Mouse (Mus musculus): ENCODE results near the gene Defa26.
"Not testable (repeated sequence)": the region's sequence is repeated elsewhere in the genome, so short reads cannot be mapped to it uniquely, and the experiment has no call there.

The Defa26 gene

GRCm38 (mm10) chr8:21617883-21618282, at the start of gene Defa26:
Gene Defa26, plus strand, starts transcription at chr8:21618183.
- DNase-seq, result not testable (repeated sequence)

DNA sequence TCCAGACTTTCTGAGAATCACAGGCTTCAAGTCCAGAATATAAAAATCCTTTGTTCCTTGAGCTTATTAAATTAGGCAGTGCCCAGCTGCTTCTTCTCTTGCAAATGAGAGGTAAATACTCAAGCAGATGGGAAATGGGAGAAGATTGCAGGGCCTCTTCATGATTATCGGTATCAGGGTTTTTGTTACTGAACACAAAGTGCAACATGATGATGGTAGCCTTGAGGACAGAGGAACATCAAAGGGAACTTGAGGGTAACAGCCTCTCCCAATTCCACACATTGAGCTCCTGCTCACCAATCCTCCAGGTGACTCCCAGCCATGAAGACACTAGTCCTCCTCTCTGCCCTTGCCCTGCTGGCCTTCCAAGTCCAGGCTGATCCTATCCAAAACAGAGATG, 35.3 kb upstream of the Defa26 start, which contains the start of gene Defa28:
TSS of gene Defa28 (plus strand) at position 301 of the 400 bp plus-strand sequence.
- not testable (repeated sequence) for DNase-seq

DNA sequence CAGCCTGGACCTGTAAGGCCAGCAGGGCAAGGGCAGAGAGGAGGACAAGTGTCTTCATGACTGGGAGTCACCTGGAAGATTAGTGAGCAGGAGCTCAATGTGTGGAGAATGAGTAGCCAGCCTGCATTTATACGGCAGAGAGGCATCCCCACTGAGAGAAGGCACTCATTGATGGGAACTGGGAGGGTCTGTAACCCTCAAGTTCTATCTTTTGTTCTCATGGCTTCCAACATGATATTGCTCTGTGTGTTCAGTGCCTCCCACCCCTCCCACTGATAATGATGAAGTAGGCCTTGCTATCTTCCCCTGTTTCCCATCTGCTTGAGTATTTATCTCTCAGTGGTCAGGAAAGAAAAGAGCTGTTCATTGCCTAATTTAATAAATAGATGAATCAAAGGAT, 23.6 kb upstream of the Defa26 start, which contains the start of gene Gm7861:
TSS of gene Gm7861 (minus strand) at position 101 of the 400 bp plus-strand sequence.
- not testable (repeated sequence) for DNase-seq

- DNase-seq, result not testable (repeated sequence)
Measured at GRCm38 (mm10) chr8:21655480-21655879, 37.5 kb downstream of the Defa26 start, which contains the start of gene Defa17. Gene Defa17, plus strand, starts transcription at chr8:21655780.

DNA sequence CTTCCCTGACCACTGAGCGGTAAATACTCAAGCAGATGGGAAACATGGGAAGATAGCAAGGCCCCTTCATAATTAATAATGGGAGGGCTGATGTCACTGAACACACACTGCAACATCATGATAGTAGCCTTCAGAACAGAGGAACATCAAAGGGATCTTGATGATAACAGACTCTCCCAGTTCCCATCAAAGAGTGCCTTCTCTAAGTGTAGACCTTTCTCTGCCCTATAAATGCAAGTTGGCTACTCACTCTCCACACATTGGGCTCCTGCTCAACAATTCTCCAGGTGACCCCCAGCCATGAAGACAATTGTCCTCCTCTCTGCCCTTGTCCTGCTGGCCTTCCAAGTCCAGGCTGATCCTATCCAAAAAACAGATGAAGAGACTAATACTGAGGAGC, 47.5 kb downstream of the Defa26 start, which contains the start of gene Defa34:
TSS of gene Defa34 (plus strand) at position 301 of the 400 bp plus-strand sequence.
- not testable (repeated sequence) for DNase-seq

Measured in thymus, adult 18-20 months (tissue).